Mouse (Mus musculus): ENCODE results near the gene Ptprd.

DNA sequence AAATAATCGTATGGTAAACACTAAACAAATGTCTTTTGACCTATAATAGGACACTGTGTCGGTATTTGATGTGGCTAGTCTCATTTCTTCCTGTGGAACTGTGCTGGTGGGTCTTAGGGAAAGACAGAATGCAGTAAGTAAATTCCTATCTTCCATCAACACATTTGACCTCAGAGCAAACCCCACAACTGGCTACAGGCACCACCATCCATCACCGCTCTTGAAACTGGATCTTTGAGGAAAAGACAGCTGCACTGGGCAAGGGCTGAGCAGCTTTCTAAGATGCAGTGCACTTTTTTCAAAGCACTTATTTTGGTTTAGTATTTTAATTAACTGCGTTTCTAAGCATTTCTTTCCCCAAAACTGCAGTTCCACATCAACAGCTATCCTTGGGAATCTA is 1768.2 kb downstream of the Ptprd start:
- TF ChIP-seq CTCF (IDR thresholded peaks at IDR 0.05; ENCODE audit: borderline replicate concordance, extremely low read depth, insufficient read depth, insufficient read length) = no peak
- no peak for TF ChIP-seq POLR2A (IDR thresholded peaks at IDR 0.05; ENCODE audit: borderline replicate concordance, extremely low read depth, insufficient read depth, insufficient read length, poor library complexity, severe bottlenecking)
